Mouse (Mus musculus) monocyte, adult 2 months (primary cell): Measurements from ENCODE around the gene Nbea.

Experiments
- DNase-seq, 2 experiments: peaks; one replicate each; pipeline ENCODE4 v3.0.0; 2022; ENCODE audit warnings: low spot score in 2 of 2, low read depth in 1 of 2

The Nbea gene

DNA sequence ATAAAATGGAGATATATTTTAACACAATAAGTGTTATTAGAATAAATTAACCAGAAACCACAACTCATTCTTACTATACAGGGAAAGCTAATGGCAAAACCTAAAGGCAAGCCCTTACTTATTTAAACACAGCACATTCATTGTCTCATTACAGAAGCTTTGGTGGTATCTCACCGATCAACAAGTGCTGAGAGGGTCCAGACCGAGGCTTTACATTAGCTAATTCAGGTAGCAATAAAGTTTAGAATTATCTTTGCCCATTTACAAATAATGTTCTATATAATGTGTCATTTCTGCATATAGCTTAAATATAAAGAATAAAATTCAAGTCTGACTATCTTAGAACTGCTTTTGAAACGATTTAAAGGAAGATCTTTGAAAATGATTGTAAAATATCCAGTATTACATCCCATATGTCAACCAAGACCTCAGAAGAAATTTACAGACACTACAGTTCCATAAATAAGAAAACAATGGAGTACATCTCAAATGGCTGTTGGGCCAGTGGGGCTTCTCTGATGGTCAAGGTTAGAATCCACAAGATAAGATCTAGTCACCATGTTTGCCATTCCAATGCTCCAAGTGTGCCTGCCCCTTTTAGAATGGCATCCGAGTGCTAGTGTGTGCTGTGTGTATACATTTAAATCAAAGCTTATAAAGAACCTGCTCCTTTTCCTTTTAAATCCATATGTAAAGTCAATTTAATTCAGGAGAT lies 398.1 kb downstream of the Nbea start:
- DNase-seq: no peak

DNA sequence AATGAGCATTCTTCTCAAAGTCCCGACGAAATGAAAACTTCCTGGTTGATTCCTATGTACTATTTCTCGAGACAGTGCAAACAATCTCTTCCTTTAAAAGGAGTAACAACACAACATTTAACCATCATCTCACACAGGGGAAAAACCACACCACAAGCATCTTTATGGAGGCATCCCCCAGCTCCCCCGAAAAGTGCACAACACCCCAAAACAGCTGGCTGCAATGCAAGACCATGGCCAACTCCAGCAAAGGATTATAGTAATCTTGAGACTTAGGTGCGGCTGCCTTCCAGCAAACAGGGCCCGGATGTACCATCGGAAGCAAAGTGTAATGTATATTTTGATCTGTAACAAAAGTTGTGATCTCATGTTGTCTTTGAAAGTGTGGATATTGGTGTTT lies 399.4 kb downstream of the Nbea start:
- DNase-seq: no peak

DNA sequence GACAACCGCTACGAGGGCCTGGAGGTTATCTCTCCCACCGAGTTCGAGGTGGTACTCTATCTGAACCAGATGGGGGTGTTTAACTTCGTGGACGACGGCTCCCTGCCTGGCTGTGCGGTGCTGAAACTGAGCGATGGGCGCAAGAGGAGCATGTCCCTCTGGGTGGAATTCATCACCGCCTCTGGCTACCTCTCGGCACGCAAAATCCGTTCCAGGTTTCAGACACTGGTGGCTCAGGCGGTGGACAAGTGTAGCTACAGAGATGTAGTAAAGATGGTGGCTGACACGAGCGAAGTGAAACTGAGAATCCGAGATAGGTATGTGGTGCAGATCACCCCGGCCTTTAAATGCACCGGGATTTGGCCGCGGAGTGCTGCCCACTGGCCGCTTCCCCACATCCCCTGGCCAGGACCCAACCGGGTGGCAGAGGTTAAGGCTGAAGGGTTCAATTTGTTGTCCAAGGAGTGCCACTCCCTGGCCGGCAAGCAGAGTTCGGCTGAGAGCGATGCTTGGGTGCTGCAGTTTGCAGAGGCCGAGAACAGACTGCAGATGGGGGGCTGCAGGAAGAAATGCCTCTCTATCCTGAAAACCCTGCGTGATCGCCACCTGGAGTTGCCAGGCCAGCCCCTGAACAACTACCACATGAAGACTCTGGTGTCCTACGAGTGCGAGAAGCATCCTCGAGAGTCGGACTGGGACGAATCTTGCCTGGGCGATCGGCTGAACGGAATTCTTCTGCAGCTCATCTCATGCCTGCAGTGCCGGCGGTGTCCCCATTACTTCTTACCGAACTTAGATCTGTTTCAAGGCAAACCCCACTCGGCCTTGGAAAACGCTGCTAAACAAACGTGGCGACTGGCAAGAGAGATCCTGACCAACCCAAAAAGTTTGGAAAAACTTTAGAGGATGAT lies 400.1 kb downstream of the Nbea start:
- DNase-seq: no peak

DNA sequence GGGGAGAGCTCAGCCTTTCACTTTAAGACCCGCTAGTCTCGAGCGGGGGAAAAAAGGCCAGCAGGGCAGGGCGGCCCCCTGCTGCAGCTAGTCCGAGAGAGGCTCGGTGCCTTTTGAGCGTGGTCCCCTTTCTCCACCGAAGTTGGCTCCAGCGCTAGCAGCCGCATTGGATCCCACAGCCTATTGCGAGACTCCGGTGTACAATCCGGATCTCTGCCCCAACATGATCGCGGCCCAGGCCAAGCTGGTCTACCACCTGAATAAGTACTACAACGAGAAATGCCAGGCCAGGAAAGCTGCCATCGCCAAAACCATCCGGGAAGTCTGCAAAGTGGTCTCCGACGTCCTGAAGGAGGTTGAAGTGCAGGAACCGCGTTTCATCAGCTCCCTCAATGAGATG lies 400.7 kb downstream of the Nbea start:
- no peak for DNase-seq

DNA sequence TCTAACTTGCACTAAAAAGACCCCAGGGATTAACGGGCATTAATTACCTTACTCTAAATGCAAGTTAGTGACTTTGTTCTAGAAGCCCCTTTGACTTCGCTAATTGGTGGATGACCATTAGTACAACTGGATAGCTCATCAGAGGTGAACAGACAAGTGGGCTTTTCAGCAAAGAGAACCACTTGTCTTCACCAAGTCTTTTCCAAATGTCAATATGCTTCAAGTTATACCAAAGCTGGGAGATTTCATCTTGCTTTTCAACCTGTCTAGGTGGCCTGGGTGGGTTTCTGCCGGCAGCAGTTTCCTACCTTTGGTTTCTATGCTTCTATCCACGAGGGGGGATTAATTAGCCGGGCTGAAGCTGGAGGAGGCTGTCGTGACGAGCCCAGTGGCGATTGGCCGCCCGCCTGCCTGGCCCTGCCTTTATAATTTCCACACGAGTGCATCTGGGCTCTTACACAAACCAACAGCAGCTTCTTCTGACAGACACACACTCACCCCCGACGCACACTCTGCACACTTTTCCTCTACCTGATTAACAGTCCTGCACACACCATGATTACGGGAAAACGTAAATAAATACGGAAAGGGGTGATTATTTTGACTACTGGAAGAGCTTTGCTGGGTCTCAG lies 401.3 kb downstream of the Nbea start, which contains the start of gene Mab21l1:
Gene Mab21l1 (plus strand): TSS at position 455 of the 632 bp plus-strand sequence.
- DNase-seq: no peak

DNA sequence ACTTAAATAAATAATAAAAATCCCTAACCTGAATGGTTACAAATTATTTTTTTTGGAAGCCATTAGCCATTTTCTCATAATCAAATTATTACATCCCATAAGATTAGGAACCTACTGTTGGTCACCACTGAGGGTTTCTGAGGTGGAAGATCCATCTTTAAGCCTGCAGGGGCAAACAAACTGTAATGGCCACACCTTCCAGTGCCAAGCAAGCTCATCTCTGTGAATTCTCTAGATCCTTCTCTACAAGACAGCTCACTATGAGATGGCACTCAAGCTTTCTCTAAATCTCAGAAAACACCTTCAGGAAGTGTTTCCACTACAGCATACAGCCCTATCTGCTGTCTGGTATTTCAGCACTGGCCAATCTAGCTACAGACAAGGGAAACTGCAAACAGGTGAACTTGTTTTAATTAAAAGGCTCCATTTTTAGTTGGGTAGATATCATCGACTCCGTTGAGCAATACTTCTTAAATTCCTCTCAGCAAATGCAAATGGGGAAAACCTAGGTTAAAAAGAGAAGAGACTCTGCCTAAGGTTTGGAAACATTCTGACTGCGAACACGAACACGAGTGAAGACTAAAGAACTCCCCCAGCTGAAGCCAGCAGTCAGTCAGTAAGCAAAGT lies 402.0 kb downstream of the Nbea start:
- DNase-seq: no peak

DNA sequence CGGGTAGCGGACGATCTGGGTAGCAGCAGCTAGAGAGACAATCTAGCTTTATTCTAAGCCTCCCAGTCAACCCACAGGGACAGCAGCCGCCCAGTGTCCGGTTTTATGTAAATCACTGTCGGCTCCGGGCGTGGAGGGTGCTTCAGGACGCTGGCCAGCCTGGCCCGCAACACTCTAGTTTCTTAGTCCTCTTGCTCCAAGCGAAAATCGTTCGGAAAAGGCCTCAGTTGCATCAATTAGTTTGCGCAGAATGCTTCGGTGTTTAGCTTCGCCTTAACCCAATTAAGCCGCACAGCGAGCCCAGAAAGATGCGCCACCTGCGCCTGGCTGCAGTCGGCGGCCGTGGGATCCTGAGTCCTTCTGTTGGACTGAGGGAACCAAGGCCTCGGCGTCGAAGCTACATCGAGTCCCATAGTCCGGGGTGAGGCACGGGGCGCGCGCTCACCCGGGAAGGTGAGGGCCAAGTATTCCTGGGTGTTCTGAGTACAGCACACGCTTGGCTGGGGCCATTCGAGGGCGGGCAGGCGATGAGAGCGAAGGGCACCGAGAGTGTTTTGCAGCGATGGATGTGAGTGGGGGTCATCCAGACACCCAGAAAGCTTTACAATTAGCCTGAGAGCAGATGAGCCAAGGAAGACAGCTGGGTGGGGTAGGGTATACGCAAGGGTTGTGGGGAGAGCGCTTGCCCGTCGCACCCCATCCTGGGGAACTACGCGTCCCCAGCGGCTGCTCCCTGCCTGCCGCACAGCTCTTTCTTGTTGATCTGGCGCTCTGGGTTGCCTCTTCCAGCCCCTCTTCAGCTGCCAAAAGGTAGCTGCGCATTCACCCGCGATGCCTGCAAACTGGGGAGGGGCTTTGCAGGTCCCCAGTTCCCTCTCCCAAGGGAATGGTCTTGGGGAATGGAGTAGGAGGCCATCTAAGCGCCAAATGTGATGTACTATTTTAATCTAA lies 403.1 kb downstream of the Nbea start:
- no peak for DNase-seq

DNA sequence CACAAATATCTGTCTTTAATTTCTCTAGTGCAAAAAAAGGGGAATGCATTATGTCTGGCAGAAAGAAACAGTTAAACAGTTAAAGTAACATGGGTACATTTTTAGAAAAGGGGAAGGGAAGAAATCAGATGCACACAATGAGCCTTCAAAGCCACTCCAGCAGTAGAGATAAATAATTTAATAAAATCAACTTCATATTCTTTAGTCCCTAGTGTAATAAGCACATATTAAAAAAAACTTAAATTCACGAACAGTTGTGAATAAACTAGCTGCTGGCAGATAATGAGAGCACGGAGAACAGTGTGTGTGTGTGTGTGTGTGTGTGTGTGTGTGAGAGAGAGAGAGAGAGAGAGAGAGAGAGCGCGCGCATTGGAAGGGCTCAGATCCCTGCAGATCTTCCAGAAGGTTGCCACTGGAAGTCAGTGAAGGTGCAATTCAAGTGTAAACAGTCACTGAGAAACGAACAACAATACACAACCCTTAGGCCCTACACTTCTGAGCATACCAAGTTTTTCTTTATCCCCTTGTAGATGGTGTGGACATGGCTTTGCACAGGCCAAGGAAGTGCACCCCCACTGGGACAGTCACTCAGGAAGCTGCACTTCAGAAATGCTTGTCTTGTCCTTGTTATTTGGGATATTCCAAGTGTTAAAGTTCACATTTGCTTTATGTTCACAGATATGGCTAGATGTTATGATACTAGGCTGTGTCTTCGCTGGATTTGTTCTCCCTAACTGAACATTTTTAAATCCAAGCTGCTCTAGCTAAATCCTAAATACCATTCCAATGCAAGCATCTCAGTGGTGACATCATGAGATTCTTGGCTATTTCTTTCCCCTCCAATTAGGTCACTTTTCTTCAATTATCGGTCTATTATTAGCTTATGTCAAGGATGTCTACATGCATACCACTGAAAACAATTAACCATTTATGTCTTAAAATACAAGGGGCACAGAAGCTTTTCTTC lies 404.5 kb downstream of the Nbea start:
- DNase-seq: no peak

DNA sequence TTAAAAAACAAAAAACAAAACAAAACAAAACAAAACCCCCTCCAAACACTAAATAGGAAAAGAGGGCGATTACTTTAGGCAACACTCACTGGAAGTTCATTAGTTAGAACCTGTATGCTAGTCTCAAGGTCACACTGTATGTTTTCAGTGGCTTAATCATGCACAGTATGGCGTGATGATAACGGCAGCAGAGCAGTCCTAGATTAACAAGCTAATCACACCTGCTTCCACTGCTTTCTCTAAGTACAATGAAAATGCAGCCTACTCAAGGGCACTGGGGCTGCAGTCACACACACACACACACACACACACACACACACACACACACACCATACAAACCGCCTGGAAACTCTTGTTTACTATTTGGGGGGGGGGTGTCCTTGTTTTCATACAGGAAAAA lies 406.0 kb downstream of the Nbea start:
- DNase-seq: no peak

DNA sequence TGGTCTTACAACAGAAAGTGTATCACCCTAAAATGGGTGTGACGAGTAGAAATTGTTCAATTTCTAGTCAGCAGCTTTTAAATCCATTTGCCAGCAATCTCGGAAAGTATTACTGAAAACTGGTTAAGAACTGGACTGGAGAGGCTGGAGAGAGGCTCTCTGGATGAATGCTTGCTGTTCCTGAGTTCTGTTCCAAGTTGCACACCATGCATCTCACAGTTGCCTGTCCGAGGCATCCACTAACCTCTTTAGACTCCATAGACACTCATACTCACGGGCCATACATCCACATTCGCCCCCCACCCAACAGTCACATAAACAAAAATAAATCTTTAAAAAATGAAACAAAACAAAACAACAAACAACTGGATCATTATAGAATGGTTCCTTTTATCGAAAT lies 407.7 kb downstream of the Nbea start:
- no peak for DNase-seq

DNA sequence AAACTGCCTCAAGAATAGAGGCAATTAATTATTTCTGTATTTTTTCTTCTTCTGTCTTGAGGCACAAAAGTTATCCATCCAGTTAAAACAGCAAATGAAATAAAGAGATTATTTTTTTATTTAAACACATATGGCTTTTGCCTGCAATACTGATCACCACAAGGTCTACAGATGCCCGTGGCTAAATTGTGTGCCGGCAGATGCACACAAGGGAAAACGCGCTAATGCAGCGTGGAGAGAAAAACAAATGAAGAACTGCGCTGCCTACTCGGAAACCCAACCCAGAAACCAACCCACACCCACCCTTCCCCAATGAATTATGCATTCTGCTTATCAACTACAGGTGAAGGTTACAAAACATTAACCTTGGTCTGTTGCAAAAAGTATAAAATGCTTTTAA lies 408.3 kb downstream of the Nbea start:
- DNase-seq: no peak

DNA sequence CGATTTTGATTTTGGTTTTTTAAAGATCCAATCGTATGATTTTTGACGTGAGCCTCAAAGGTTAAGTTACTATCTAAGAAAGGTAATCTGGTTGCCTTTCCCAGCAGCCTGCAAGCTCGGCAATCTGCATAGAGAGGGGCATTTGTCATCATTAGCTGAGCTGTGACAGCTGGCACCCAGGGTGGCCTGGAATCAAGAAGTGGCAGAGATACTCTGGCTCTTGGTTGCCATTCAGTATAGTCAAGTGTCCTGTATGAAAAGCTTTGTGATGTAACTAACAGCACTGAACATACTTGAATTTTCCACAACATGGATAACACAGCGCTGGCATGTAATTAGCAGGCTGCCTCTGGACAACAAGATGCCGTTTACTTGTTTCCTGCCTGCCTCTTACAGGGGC lies 409.3 kb downstream of the Nbea start:
- DNase-seq: no peak

DNA sequence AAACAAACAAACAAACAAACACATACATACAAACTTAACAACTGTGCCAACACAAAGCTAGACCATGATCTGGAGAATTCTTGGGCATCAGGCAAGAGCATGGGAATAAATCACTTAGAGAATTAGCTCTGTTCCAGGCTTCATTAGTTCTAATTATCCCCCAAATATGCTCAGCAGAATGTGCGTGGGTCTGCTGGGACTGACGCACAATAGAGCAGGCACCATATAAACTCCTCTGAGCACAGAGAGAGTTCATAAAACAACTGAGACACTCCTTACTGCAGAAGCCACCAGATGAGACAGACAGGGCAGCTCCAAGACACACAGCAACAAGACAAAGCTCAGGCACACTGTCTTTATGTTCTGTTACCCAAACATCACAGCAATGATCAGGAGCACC lies 414.2 kb downstream of the Nbea start:
- DNase-seq: no peak

DNA sequence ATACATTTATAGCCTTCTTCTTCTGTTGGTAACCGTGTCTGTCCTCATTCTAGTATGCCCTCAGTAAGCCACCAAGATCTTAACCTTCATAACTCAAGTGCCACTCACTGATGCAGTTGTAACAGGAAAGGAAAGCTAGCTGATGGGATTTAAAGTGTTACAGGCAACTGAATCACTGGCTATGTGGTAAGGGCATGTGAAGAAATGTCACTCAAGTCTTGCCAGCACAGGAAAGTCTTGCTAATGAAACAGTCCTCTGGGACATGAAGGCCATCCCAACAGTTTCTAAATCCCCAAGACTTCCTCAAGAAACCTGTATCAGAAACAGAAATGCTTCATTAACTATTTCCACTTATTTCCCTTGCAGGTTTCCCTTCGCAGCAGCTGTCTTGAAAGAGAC lies 414.8 kb downstream of the Nbea start:
- DNase-seq: no peak

DNA sequence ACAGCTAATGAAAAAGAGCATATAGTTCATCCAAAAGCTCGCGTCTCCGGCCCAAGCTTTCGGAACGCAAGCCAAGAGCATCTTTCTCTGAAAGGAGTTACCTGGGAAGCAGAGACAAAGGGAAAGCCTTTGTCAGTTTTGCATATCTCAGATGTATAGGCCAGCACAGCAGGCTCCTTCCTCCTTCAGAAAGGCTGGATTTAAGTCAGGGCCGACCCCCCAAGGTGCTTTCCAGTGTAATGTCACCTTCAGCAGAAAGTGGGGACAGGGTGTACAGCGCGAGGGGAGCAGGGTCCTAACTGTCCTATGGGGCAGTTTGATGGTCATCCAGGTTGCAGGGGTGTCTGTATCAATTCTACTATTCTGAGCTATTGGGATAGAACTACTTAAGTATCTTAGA lies 419.9 kb downstream of the Nbea start:
- DNase-seq: no peak

DNA sequence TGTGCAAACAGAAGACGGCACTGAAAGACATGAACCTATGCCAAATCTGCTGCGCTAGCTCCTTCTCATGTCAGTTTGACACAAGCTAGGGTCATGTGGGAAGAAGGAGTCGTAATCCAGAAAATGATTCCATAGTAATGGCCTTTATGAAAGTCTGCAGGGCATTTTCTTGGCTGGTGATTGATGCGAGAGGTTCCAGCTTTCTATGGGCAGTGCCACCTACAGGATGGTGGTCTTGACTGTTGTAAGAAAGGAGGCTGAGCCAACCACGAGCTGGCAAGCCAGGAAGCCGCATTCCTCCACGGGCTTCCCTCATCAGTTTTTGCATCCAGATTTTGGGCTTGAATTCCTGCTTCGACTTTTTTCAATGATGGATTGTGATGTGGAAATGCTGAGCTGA lies 425.2 kb downstream of the Nbea start:
- no peak for DNase-seq

DNA sequence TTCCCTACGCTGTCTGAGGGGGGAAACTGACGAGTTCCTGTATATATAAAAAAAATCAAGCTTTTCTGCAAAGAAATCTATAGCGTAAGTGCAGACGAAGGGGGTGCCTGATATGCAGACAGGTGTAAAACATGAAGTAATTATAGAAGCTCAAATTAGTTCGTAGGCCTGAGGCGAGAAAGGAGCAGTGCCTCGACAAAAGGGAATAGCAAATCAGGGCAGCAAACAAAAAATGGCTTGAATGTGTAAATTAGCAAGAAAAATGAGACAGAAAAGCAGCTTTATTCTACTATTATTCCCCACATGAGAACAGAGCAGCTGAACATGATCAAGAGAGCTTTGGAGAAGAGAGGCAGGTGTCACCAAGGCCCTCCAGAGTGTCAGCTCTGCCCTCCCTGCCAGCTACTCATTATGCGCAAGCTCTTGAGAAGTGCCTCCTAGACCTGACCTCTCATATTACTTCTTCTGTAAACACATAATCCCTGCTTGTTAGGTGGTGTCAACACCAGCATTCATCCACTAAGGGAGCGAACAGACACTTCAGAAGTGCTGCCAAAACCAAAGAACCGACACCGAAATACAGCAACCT lies 426.8 kb downstream of the Nbea start:
- DNase-seq: no peak

DNA sequence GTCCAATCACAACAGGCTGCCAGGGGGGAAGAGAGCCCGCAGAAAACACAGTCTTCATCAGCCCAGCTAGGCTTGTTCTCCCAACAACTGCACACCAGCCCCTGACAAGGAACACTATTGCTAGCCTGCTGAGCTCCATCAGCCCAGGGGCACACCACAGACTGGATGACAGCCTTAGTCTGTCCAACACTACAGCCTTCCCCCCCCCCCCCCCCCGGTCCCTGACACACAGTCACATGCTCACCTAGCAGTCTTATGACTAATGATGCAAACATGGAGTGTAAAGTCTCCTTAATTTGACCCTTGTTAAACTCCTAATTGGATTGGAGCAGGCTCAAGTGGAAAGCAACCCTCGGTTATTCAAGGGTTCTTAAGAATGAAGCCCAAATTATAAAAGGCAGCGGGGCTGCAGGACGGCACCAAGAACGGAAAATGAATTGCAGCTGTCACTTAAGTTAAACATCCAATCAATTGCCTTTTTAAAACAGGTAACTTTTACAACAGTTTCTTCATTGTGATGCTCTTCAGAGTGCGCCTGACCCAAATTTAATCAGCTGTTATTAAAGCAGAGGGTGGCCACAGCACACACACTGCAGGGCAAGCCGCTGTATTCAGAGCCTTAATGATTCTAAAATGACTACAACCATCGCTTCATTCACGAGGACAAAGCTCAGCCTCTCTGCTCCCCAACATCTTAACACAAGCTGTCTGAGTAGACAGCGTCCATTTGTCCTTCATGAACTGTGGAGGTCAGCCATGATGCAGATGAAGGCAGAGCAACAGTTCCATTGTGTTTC lies 427.5 kb downstream of the Nbea start:
- DNase-seq: no peak
